Mouse (Mus musculus): ENCODE measurements around the gene Rae1. TPM values are rescaled to one million over a fixed set of nuclear protein-coding genes. Genes with fewer than 3 reads are reported as not detected.

Rae1 gene
- polyA plus RNA-seq, 2 experiments, result 123 to 130 TPM

GRCm38 (mm10) chr2:172971865-172972264, 28.1 kb upstream of the Rae1 start:
- Histone ChIP-seq H3K4me2 (replicated peaks; ENCODE audit: low read depth, low read length, severe bottlenecking) (no peak overlapping the region), H3K4me1 (ENCODE audit: control insufficient read depth, insufficient read depth, low read length) (peaks cover 4% of the 10 kb centered on the region; the same call in 1 of the 2 replicates), H3K9me3 (ENCODE audit: control insufficient read depth, low read length) (no peaks in the 10 kb centered on the region), H3K36me3 (ENCODE audit: control insufficient read depth, insufficient read depth, low read length) (no peaks in the 10 kb centered on the region), H3K4me3 (replicated peaks; ENCODE audit: low read length) (no peak overlapping the region), H3K27me3 (ENCODE audit: control insufficient read depth, insufficient read depth, low read length) (no peaks in the 10 kb centered on the region), H3K27ac (replicated peaks; ENCODE audit: low read depth, low read length) (no peak overlapping the region), H3K9ac (ENCODE audit: low read depth, low read length, severe bottlenecking) (no peak overlapping the region)
- 90% methylated on average over 2 of the region's 2 CpGs for WGBS
- ATAC-seq (ENCODE audit: low FRiP score, low read depth), result no peak
- DNase-seq (ENCODE audit: low spot score), result no peak
- no peak for TF ChIP-seq POLR2A (IDR thresholded peaks at IDR 0.05; ENCODE audit: borderline replicate concordance, extremely low read depth, insufficient read depth, insufficient read length)

DNA sequence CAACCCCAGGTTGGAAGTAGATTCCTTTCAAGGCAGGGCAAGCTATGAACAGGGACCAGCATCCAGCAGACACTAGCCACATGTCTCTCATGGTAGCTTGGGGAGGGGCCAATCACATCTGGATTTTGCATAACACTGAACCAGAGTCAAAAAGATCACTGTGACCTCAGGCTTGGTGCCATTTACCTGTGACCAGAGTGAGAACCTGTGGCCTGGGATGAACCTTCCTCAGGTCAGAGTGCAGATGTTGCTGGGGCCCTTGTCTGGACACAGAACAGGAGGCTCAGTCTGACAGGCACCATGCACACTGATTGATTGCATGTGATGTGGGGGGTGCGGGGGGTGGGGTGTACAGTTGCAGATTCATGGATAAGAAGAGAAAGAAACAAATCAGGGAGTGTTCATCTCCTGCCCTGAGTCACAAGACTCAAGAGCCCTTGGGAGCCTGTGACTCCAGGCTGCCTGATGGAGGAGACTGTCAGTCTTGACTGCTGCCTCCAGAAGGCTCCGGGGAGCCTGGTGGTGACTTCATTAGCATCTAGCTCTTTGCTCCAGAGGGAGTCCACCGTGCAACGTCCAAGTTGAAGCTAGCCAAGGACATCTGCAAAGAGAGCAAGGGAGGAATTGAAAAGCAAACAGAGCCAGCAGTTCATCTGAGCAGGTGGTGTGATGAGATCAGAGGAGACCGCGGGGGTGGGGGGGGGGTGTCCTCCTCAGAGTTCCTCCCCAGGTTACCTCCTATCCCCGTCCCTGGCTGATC, 25.9 kb upstream of the Rae1 start:
- Histone ChIP-seq H3K9me3 (ENCODE audit: control insufficient read depth, low read length) (no peaks in the 10 kb centered on the region), H3K27ac (replicated peaks; ENCODE audit: low read depth, low read length) (no peak overlapping the region), H3K4me2 (replicated peaks; ENCODE audit: low read depth, low read length, severe bottlenecking) (no peak overlapping the region), H3K4me1 (ENCODE audit: control insufficient read depth, insufficient read depth, low read length) (peaks cover 15% of the 10 kb centered on the region), H3K27me3 (ENCODE audit: control insufficient read depth, insufficient read depth, low read length) (no peaks in the 10 kb centered on the region), H3K4me3 (replicated peaks; ENCODE audit: low read length) (no peak overlapping the region), H3K9ac (ENCODE audit: low read depth, low read length, severe bottlenecking) (no peak overlapping the region), H3K36me3 (ENCODE audit: control insufficient read depth, insufficient read depth, low read length) (no peaks in the 10 kb centered on the region)
- ATAC-seq (ENCODE audit: low FRiP score, low read depth) (no peak), DNase-seq (ENCODE audit: low spot score) (no peak)
- WGBS, result 19% methylated on average over 7 of the region's 7 CpGs
- no peak for TF ChIP-seq POLR2A (IDR thresholded peaks at IDR 0.05; ENCODE audit: borderline replicate concordance, extremely low read depth, insufficient read depth, insufficient read length)

DNA sequence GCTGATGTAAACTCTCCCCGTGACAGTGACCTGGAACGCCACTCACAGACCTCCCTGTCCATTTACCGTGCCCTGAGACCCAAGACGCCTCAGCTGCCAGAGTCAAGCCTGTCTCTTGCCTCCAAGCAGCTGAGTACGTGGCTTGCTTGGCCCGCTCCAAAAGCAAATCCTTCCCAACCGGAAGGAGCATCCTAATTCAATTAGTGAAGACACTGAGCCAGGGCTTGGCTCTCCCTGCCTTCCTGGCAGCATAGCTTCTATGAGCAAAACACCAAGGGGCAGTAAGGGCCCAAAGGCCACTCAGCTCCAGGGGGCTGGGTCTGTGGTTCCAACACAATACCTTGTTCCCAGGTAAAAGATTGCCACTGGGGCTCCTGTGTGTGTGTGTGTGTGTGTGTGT, 25.2 kb upstream of the Rae1 start:
- DNase-seq (ENCODE audit: low spot score), result no peak
- Histone ChIP-seq H3K4me3 (replicated peaks; ENCODE audit: low read length) (no peak overlapping the region), H3K27ac (replicated peaks; ENCODE audit: low read depth, low read length) (no peak overlapping the region), H3K4me1 (ENCODE audit: control insufficient read depth, insufficient read depth, low read length) (peaks cover 15% of the 10 kb centered on the region), H3K36me3 (ENCODE audit: control insufficient read depth, insufficient read depth, low read length) (no peaks in the 10 kb centered on the region), H3K9ac (ENCODE audit: low read depth, low read length, severe bottlenecking) (no peak overlapping the region), H3K4me2 (replicated peaks; ENCODE audit: low read depth, low read length, severe bottlenecking) (no peak overlapping the region), H3K9me3 (ENCODE audit: control insufficient read depth, low read length) (no peaks in the 10 kb centered on the region), H3K27me3 (ENCODE audit: control insufficient read depth, insufficient read depth, low read length) (no peaks in the 10 kb centered on the region)
- no peak for TF ChIP-seq POLR2A (IDR thresholded peaks at IDR 0.05; ENCODE audit: borderline replicate concordance, extremely low read depth, insufficient read depth, insufficient read length)
- WGBS, result 44% methylated on average over 7 of the region's 7 CpGs
- no peak for ATAC-seq (ENCODE audit: low FRiP score, low read depth)

DNA sequence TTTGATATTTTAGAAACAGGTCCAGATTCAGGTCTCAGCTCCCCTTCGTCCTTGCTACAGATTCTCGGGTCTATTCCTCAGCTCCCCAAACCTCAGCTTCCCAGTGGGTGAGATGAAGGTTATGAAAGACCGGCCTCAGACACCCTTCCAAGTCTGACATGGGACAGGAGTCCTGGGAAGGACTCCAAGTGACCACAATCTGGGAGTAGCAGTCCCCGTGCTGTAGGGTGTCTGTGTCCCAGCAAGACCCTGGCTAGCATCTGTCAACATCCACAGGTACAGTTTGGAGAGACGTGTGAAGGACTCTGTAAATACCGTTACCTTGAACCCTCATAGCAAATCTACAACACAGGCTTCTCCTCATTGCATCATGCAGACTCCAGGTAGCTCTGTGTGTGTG, 24.8 kb upstream of the Rae1 start:
- Histone ChIP-seq H3K9ac (ENCODE audit: low read depth, low read length, severe bottlenecking) (no peak overlapping the region), H3K27me3 (ENCODE audit: control insufficient read depth, insufficient read depth, low read length) (no peaks in the 10 kb centered on the region), H3K4me2 (replicated peaks; ENCODE audit: low read depth, low read length, severe bottlenecking) (no peak overlapping the region), H3K4me1 (ENCODE audit: control insufficient read depth, insufficient read depth, low read length) (peaks cover 15% of the 10 kb centered on the region), H3K9me3 (ENCODE audit: control insufficient read depth, low read length) (peaks cover 3% of the 10 kb centered on the region; the same call in 1 of the 2 replicates), H3K27ac (replicated peaks; ENCODE audit: low read depth, low read length) (no peak overlapping the region), H3K36me3 (ENCODE audit: control insufficient read depth, insufficient read depth, low read length) (no peaks in the 10 kb centered on the region), H3K4me3 (replicated peaks; ENCODE audit: low read length) (no peak overlapping the region)
- no peak for TF ChIP-seq POLR2A (IDR thresholded peaks at IDR 0.05; ENCODE audit: borderline replicate concordance, extremely low read depth, insufficient read depth, insufficient read length)
- 92% methylated on average over 6 of the region's 6 CpGs for WGBS
- no peak for ATAC-seq (ENCODE audit: low FRiP score, low read depth)
- no peak for DNase-seq (ENCODE audit: low spot score)

GRCm38 (mm10) chr2:172976661-172977238, 23.2 kb upstream of the Rae1 start:
- TF ChIP-seq POLR2A (IDR thresholded peaks at IDR 0.05; ENCODE audit: borderline replicate concordance, extremely low read depth, insufficient read depth, insufficient read length), result no peak
- H3K9me3 ChIP-seq (ENCODE audit: control insufficient read depth, low read length), result peaks cover 3% of the 10 kb centered on the region; the same call in 1 of the 2 replicates
- H3K4me3 ChIP-seq (replicated peaks; ENCODE audit: low read length), result no peak overlapping the region
- WGBS, result 33% methylated on average over 7 of the region's 7 CpGs
- H3K27me3 ChIP-seq (ENCODE audit: control insufficient read depth, insufficient read depth, low read length), result no peaks in the 10 kb centered on the region
- 0 out of 2 replicates have a peak overlapping the region, but pooled peaks have one; percentile 38 for H3K9ac ChIP-seq (ENCODE audit: low read depth, low read length, severe bottlenecking)
- peak overlapping the region; percentile 27; the same call in 1 of the 2 replicates for H3K4me2 ChIP-seq (replicated peaks; ENCODE audit: low read depth, low read length, severe bottlenecking)
- H3K36me3 ChIP-seq (ENCODE audit: control insufficient read depth, insufficient read depth, low read length), result no peaks in the 10 kb centered on the region
- DNase-seq (ENCODE audit: low spot score) (no peak), ATAC-seq (ENCODE audit: low FRiP score, low read depth) (no peak)
- H3K27ac ChIP-seq (replicated peaks; ENCODE audit: low read depth, low read length), result no peak overlapping the region
- peaks cover 15% of the 10 kb centered on the region for H3K4me1 ChIP-seq (ENCODE audit: control insufficient read depth, insufficient read depth, low read length)

All from limb, embryonic 14.5 days (tissue).